Mouse (Mus musculus) megakaryocyte-erythroid progenitor cell, adult 5-6 weeks (primary cell): ENCODE measurements around the gene Gbp6. TPM values are rescaled to one million over a fixed set of nuclear protein-coding genes. Genes with fewer than 3 reads are reported as not detected.

Experiments
- total RNA-seq, 2 experiments: library from RNA; stranded (forward) in 1 of 2; stranded (reverse) in 1 of 2; fragments of 200-1000, 215-1000 nt in 1 of 2; fragments of >200 nt in 1 of 2; fragmentation: Nextera tagmentation in 1 of 2; gene quantifications; 2 replicates each; pipeline ENCODE4 v1.2.3; 2014 to 2017

Gbp6 gene
- total RNA-seq, 2 experiments from 2014 or later: 0.61 TPM; not detected in 1

Other genes starting within 250 kb of the Gbp6 start
- gene Gbp9, start 154.2 kb downstream of the Gbp6 start, total RNA-seq (2014; fragmentation: Nextera tagmentation): 2.0 and 5.0 TPM in 2 replicates
- 1.2 TPM in 1 of 2 replicates, not detected in the other for gene Gbp9, start 154.2 kb downstream of the Gbp6 start, total RNA-seq (2017)
- 0.76 and 1.6 TPM in 2 replicates for gene Gbp8, start 154.2 kb downstream of the Gbp6 start, total RNA-seq (2014; fragmentation: Nextera tagmentation)
- gene Gbp8, start 154.2 kb downstream of the Gbp6 start, total RNA-seq (2017): not detected in 2 replicates
- 2.8 and 5.0 TPM in 2 replicates for gene Gbp4, start 154.1 kb downstream of the Gbp6 start, total RNA-seq (2014; fragmentation: Nextera tagmentation)
- 1.3 TPM in 1 of 2 replicates, not detected in the other for gene Gbp4, start 154.1 kb downstream of the Gbp6 start, total RNA-seq (2017)
- gene Gbp10, start 54.2 kb downstream of the Gbp6 start, total RNA-seq (2014; fragmentation: Nextera tagmentation): not detected in 2 replicates
- not detected in 2 replicates for gene Gbp10, start 54.2 kb downstream of the Gbp6 start, total RNA-seq (2017)
- not detected in 2 replicates for gene Gm43302, start within 50 bp of the Gbp6 start, total RNA-seq (2014; fragmentation: Nextera tagmentation)
- gene Gm43302, start within 50 bp of the Gbp6 start, total RNA-seq (2017): not detected in 2 replicates
- 13.2 and 16.6 TPM in 2 replicates for gene Lrrc8b, start 122.1 kb upstream of the Gbp6 start, total RNA-seq (2014; fragmentation: Nextera tagmentation)
- 5.4 and 7.3 TPM in 2 replicates for gene Lrrc8b, start 122.1 kb upstream of the Gbp6 start, total RNA-seq (2017)
- gene Lrrc8c, start 225.7 kb upstream of the Gbp6 start, total RNA-seq (2014; fragmentation: Nextera tagmentation): 64.7 and 81.9 TPM in 2 replicates
- gene Lrrc8c, start 225.7 kb upstream of the Gbp6 start, total RNA-seq (2017): 15.3 and 22.5 TPM in 2 replicates